Mouse (Mus musculus): ENCODE measurements at regions not wholly inside any gene's neighbourhood (a gene's known extent, or its start where the extent isn't known, plus 50 kb on each side); places are given as distances from the start of the nearest gene placed in this dataset.

DNA sequence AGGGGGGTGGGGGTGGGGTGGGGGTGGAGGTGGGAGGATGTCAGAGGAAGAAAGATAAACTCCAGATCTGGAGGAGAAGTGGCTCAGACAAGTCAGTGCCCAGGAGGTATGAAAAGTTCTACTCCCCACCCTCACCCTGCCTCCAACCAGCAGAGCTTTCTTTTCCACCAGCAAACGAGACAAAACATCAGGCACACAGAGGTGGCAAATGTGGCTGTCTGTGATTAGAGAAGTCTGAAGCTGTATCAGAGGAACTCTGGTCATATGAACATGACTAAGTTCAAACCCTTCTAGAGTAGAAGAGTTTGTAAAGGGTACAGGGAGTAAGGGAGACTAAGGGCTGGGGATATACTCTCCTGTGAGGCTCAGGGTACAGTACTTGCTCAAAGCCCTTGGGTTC lies 85.2 kb upstream of the Cadm1 start:
- DNase-seq = no peak

DNA sequence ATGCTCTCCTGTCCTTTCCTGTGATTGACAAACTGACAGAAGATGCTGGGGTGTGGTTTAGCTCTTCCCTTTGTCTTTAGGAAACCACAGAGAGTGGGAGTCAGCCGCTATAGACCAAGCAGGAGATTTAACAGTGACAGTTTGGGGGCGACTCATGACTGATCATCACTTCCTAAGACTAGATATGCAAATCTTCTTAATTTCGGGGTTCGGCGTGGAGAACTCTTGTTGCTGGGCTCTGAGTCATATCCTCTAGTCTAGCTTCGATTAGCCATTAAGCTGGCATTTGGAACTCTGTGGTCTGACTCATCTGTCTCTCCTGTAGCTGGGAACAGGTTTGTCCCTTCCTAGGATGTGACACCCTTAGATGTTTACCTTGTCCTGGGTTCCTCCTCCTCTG lies 84.6 kb upstream of the Cadm1 start:
- no peak for DNase-seq

DNA sequence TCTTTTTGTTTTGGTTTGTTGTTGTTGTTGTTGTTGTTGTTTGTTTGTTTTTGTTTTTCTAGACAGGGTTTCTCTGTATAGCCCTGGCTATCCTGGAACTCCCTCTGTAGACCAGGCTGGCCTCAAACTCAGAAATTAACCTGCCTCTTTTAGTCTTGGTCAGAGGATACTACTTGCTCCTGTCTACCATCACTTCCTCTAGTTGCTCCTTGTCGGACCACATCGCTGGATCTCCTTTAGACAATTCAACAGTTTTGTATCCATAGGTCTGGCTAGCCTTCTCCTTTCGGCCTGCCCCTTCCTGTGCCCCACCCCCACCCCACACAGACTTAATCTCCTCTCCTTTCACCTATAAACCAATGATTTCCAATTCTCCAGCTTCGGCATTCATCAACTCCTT lies 77.2 kb upstream of the Cadm1 start:
- DNase-seq = no peak

DNA sequence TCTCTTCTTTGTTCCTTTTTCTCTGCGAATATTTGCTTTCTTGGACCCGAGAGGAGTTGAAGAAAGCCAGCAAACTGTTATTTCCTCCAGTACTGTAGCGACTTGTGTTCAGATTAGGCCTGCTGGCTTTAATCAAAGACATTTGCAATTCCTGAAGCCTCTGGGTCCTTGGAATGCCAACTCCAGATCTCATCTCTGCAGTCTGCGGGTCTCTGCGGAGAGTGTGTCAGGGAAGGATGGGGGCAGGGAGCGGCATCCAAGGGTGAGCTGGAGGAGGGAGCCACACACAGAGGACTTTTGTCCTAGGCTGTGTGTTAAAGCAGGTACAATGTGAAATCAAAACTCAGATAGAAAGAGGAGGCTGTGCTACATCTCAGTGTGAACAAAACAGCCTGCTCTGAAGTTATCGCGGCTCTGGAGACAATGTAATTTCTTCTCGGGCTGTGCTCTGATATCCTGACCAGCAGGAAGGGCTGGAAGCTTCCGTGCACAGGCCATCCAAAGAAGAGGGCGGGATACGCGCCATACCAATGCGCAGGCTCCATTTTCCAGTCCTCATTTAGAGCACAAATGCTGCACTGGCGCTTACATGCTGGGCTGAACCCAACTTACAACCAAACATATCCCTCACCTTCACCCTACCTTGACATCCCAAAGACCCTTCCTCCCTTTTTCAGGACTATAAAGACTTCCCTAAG lies 71.1 kb upstream of the Cadm1 start:
- no peak for DNase-seq

DNA sequence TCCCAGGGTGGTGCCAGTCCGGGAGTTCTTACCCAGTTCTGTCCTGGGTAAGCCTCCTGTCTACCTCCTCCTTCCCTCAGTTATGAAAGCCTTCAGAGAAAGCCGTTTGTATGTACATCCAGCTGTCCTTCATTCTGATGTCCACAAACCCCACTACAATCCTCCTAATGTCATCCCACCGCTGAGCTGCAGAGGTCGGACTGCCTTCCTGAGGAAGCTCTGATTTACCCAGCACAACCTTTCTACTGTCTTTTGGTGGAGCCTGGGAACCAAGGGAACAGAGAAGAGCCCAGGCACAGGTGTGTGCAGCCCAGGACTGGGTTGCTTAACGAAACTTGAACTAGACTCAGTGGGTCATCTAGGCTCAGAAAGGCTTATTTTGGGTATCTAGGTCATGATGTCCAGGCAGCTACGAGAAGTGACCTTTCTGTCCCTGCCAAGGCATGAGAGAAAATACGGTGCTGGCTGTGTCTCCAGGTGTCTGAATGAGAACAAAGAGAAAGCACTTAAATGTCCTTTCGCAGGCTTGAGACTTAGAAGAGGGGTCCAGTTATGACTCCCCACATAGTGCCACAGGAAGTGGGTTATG lies 70.4 kb upstream of the Cadm1 start:
- DNase-seq = no peak

DNA sequence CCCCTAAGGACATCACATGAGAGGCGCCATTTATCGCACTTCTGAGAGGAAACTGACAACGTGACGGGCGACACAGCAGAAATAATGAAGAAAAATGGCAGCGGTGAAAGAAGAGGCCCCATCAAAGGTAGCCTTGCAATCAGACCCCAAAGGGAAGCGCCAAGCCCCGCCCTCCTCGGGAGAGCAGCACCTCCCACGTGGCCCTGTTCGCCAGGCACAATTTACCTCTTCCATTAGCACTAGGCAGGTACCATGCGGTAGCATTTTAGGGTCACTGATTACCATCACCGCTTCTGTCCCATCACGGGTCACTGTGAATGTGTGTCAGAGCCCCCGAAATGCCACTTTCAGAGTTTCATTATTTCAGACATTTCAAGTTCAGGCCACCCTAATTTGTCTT lies 69.7 kb upstream of the Cadm1 start:
- no peak for DNase-seq

DNA sequence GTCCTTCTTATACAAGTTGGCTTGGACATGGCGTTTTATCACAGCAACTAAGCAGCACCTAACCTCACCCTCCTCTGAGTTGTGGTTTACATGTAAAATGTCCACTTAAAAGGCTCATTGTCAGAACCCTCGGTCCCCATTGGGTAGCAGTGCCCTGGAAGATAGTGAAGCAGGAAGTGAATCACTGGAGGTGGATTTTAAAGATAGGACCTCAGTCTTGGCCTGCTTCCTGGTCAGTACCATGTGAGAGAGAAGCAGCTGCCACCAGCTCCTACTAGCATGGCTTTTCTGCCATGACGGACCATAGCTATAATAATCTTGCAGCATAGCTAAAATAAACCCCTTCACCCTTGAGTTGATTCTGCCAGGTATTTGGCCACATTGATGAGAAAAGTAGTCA lies 68.1 kb upstream of the Cadm1 start:
- DNase-seq = no peak

DNA sequence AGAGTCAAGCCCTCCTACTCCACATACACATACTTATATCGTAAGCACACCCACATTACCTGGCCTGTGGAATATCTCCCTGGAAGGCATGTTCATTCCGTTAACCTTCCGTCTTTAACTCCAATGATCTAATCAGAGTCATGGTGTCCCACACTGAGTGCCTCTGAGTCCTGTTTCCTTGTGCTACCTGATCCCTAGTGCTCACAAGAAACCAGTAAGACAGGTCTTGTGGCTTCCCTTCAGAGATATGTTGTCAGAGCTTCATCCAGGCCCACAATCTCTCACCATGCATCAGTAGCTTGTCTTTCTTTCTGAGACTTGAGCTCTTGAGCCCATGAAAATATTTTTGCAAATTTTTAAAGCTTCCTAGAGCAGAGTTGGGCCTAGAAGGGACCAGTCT lies 63.2 kb upstream of the Cadm1 start:
- no peak for DNase-seq

DNA sequence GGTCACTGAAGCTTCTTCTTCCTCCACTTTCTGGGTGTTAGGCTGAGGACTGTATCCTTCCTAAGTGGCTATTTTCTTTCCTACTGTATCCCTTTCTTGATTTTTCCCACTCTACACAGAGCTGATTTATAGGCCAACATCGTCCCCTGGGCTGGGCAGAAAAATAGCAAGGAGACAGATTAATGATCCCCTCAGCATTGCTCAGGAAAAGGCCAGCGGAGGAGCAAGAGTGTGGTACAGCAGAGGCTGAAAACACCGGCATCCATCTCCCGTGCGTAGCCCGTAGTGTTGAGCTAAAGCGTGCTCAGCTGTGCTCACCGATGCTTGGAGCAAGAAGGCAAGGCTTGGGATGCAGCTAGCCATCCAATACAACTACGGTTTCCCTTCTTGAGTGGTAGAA lies 62.2 kb upstream of the Cadm1 start:
- DNase-seq = no peak

DNA sequence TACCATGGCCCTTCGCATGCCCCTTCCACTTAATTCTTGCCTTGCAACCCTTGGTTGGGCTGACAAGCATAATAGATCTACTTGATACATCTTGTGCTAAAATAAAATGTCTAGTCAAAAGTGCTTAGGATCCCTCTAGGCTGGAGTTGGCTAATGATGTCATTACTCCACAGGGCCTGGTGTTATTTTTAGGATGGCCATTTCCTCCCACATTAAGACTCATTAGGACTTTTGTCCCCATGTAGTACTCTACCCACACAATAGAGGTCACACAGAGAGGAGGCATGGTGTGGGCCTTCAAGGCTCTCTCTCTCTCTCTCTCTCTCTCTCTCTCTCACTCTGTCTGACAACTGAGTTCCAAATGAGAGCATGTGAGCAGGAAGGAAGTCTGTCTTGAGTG lies 60.4 kb upstream of the Cadm1 start:
- no peak for DNase-seq

DNA sequence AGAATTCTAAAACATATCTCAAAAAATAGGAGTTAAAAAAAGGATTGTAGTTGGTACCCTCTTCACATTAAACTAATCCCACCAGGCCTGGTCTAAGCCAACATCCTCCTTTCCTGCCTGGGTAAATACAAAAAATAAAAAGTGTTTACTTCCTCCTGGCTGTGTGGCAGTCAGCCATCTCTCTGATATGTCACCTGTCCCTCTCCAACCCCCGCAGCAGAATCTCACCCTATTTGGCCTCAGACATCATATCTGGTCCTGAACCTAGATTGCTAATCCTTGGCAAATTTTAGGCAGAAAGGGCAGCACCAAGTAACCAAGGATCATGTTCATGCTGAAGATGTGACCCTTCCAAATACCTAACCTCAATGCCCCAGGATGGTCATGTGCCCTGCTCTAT lies 59.2 kb upstream of the Cadm1 start:
- no peak for DNase-seq

DNA sequence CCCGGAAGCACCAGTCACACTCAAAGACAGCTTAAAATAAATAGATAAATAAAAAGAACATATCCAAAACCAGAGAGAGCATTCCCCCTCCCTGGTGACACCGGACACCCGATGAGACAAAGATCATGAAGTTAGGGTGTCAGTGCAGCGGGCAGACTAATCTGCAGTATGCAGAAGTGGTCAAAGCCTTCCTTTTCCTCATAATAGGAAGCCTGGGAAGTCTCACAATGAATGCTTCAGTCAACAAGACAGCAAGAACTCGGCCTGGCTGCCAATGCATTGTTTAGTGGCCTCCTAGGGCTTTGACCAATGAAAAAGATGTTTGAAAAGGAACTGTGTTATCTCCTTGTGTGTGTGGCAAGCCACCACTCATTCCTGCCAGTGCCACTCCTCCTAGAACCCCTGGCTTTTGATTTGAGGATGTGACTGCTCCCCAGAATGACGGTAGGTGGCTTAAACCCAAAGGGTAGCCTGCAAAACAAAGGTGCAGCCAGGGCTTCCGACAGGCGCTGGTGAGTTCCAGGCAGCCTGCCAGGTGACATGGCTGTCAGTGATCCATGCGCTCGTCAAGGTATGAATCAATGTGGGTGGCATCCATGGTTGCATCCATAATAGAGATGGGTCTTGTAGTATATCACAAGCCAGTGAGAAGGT lies 58.1 kb upstream of the Cadm1 start:
- no peak for DNase-seq

DNA sequence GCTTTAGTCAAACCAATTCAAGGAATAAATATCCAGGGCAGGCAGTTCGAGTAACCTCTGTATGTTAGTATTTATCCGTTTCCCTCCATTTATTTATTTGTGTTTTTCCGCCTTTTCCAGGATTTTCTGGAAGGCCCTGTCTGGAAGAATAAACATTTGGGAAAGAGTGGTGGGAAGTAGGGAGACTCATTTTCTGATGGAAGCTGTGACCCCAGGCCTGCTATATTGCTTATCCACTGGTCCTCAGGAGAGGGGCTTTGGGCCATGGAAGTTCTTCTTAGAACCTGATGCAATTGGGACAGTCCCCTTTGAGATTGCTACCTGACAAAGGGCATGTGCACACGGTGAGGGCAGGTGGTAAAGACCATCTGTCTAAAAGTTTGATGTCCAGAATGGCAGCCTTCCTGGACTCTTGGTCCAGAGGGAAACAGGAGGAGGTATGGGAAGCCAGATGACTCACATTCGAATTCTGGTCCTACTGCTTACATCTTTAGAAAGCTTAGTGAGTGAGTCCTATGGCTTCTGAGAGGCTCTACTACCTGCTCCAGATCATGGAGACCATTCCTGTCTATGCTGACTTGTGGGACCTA lies 56.1 kb upstream of the Cadm1 start:
- no peak for DNase-seq

DNA sequence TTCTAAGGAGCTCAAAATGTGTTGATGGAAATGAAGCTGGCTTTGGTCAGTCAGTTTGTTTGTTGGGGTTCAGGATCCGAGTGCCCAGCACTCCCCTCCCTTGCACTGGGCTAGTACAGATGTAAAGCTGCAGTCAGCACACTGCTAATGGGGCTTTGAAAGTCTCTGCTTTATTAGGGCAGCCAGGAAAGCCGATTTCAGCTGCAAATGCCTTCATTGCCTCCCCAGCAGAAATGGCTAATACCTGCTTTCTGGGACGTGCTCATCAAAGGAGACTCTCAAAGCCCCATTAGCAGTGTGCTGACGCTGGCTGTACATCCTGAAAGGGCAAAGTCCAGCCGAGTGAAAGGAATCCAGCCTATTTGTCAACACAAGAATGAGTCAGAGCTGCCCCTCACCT lies 55.2 kb upstream of the Cadm1 start:
- DNase-seq = no peak

DNA sequence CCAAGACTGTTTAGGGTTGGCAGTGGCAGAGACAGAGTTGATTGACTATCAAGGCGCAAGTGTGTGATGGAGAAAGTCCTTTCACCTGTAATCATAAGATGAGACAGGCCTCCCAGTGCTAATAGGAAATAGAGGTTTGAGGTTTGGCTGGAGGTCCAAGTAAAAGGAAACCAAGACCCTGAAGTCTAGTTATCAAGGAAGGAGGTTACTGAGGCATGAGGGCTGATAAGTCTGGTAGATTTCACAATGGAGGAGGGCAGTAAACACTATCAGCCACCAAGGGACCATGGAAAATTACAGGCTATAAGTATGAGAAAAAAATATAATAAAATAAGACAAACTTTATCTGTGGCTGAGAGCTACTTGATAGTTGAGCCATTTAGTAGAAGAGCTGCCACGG lies 52.1 kb upstream of the Cadm1 start:
- DNase-seq = no peak
